Mouse (Mus musculus): ENCODE measurements around the gene Sema3d.

The Sema3d gene

DNA sequence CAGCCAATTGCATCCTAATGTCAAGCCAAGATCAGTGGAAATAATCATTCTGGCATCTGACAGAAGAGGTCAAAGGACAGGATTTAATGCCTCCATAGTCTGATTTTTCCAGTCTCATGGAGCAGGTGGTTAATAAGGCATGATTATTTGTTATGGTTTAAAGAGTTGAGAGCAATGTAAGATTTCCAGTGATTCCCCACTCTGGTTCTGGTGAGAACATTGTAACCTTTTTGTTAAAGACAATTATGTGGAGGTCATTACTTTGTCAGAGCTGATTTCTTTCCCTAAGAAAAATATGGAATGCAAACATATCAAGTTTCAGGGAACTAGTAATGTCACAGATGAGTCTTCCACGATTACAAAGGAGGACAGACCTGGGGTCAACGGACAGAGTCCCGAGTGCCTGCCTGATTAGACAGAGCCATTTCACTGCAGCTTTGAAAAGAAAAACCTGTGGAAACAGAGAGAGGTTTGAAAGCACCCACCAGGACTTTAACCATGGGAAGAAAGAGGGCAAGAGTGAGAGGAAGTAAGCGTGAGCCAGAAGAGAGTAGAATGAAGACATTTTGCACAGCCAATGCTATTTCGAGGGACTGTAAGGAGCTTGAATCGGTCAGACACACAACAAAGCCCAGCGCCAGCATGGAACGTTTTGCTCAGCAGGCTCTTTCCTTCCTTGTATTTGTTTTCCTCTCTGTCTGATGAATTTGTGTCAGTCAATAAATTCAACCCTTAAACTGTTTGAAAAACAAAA lies 251.2 kb downstream of the Sema3d start:
- DNase-seq (ENCODE audit: low spot score in 2 of 2) = no peak

DNA sequence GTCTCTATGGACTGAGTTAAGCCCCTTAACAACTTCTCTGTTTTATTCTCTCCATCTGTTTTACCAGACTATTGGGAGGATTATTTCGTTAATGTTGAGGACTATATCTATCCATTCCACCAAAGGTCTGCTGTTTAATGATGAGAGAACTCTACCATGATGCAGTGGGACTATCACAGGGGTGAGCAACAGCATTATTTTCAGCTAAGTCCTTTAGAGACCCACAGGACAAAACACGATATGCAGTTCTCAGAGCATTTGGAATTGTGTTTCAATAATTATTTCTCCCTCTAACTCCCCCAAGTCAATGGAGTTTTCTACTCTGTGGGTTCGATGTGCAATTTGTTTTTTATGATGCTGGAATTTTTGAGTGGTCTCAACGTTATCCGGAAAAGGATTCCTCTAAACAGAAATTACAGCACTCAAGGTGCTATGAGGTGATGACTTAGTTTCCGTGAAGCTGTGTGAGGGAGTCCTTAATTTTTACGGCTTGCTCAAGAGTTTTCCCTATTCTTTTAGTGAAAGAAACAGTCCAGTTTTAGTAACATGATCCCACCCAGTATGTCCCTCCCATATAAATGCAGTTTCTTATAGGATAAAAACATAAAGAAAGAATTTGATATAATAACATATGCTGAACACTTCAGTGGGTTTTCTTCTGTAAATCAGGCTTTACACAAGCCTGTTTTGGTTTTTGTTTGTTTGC lies 254.7 kb downstream of the Sema3d start:
- DNase-seq (ENCODE audit: low spot score in 2 of 2) = no peak

Measured in cerebellum, postnatal 4 days (tissue).